Comparison of ENCODE assay signal across 17 mouse cellular contexts in the genomic region with DNA sequence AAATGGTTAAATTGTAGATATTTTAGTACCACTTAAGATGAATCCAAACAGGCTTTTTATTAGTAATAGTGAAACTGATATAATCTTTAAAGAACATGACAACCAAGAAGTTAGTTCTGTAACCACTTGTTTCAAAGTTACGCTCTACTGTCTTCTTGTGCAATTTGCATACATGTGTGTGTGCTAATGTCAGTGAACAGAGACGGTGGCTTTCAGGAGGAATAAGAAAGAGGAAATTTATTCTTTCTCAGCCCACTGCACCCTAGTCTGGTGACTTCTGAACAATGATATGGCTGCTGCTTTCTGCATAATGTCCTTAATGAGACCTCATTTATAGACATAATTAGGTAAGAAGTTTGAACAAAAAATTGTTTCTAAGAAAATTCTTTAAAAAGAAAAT.
"Had no signal": no experiment of that assay in that cellular context is flagged by ENCODE, and none has a peak within 500 bp of the region (broad histone marks: within the 10 kb centered on the region; RNA-seq: fewer than 3 reads in every experiment).

No protein-coding gene starts in this region.

- H3K4me1 ChIP-seq: limb, embryonic 12.5 days; liver, embryonic 13.5 days; lung, embryonic 15.5 days; neural tube, embryonic 12.5 days; stomach, embryonic 15.5 days had no signal

- DNase-seq: kidney, adult 11 months; kidney, postnatal 10 days; kidney, postnatal 4 days; liver; liver, embryonic 13.5 days; liver, postnatal 0 days; midbrain, embryonic 14.5 days; retina, postnatal 1 day; right cerebral cortex, postnatal 4 days; thymus, postnatal 36 days had no signal

- H3K9me3 ChIP-seq: limb, embryonic 12.5 days; liver, embryonic 13.5 days; lung, embryonic 15.5 days; neural tube, embryonic 12.5 days; stomach, embryonic 15.5 days had no signal

- ATAC-seq: inflammation-experienced regulatory T-cells, adult 6 months; liver, postnatal 0 days had no signal

- H3K4me2 ChIP-seq: limb, embryonic 12.5 days; liver, embryonic 13.5 days; lung, embryonic 15.5 days; neural tube, embryonic 12.5 days; stomach, embryonic 15.5 days had no signal

- H3K9ac ChIP-seq: limb, embryonic 12.5 days; liver, embryonic 13.5 days; liver, postnatal 0 days; lung, embryonic 15.5 days; neural tube, embryonic 12.5 days; stomach, embryonic 15.5 days had no signal

- H3K4me3 ChIP-seq: layer of hippocampus, adult 2 months; limb, embryonic 12.5 days; liver, embryonic 13.5 days; lung, embryonic 15.5 days; neural tube, embryonic 12.5 days; stomach, embryonic 15.5 days had no signal

- H3K36me3 ChIP-seq: liver, embryonic 13.5 days; neural tube, embryonic 12.5 days; stomach, embryonic 15.5 days had no signal

- H3K27ac ChIP-seq: layer of hippocampus, adult 2 months; limb, embryonic 12.5 days; liver, embryonic 13.5 days; lung, embryonic 15.5 days; macrophage; neural tube, embryonic 12.5 days; stomach, embryonic 15.5 days had no signal

- H3K27me3 ChIP-seq: limb, embryonic 12.5 days; liver, embryonic 13.5 days; lung, embryonic 15.5 days; neural tube, embryonic 12.5 days; stomach, embryonic 15.5 days had no signal
